Mouse (Mus musculus) myocyte (in vitro differentiated cells): ENCODE results near the gene Gpr176. TPM values are rescaled to one million over a fixed set of nuclear protein-coding genes. Genes with fewer than 3 reads are reported as not detected.

Experiments used
- H3K27me3 ChIP-seq: one replicate; pipeline ENCODE4 v1.6.1; 2011; ENCODE audit not compliant: control insufficient read depth, insufficient read depth, insufficient read length
- H3K36me3 ChIP-seq: one replicate; pipeline ENCODE4 v1.6.1; 2011; ENCODE audit not compliant: control insufficient read depth, insufficient read depth
- H3K4me2 ChIP-seq: one replicate; pipeline ENCODE4 v1.6.1; 2011; ENCODE audit warnings: low read depth, control low read depth
- H3K4me3 ChIP-seq: one replicate; pipeline ENCODE4 v1.5.1; 2011; ENCODE audit warnings: mild to moderate bottlenecking, control low read depth, moderate library complexity
- H3K79me2 ChIP-seq: one replicate; pipeline ENCODE4 v1.6.1; 2011; ENCODE audit not compliant: control insufficient read depth, insufficient read depth
- H3ac ChIP-seq: one replicate; pipeline ENCODE4 v1.6.1; 2011; ENCODE audit not compliant: control insufficient read depth, insufficient read length
- CEBPB ChIP-seq: IDR thresholded peaks from 2 replicates; pipeline ENCODE4 v1.6.1; 2011; ENCODE audit warnings: mild to moderate bottlenecking, moderate library complexity; ENCODE audit not compliant: poor library complexity, insufficient read depth, severe bottlenecking
- E2F4 ChIP-seq: IDR thresholded peaks from one replicate; pipeline ENCODE4 v1.6.1; 2011; ENCODE audit warnings: mild to moderate bottlenecking, control low read depth, moderate library complexity; ENCODE audit not compliant: insufficient read depth
- MAX ChIP-seq: IDR thresholded peaks from one replicate; pipeline ENCODE4 v1.6.1; 2011; ENCODE audit warnings: low read depth, mild to moderate bottlenecking, control low read depth
- MYOD1 ChIP-seq, 3 experiments: IDR thresholded peaks; one replicate each; pipeline ENCODE4 v1.6.1; 2011; ENCODE audit warnings: control low read depth in 2 of 3, low read depth in 2 of 3, mild to moderate bottlenecking in 2 of 3, moderate library complexity in 1 of 3; ENCODE audit not compliant: insufficient read length in 2 of 3, control insufficient read depth in 1 of 3
- MYOG ChIP-seq, 3 experiments: IDR thresholded peaks; one replicate each; pipeline ENCODE4 v1.6.1; 2011; ENCODE audit warnings: control low read depth in 2 of 3, low read depth in 2 of 3, mild to moderate bottlenecking in 2 of 3; ENCODE audit not compliant: insufficient read length in 2 of 3, control insufficient read depth in 1 of 3, insufficient read depth in 1 of 3
- POLR2A ChIP-seq: IDR thresholded peaks from one replicate; pipeline ENCODE4 v1.6.1; 2011; ENCODE audit warnings: low read depth, mild to moderate bottlenecking, control low read depth, moderate library complexity; ENCODE audit not compliant: insufficient read length
- POLR2AphosphoS2 ChIP-seq: IDR thresholded peaks from one replicate; pipeline ENCODE4 v1.6.1; 2011; ENCODE audit warnings: low read depth, control low read depth; ENCODE audit not compliant: insufficient read length
- REST ChIP-seq: IDR thresholded peaks from one replicate; pipeline ENCODE4 v1.6.1; 2011; ENCODE audit warnings: mild to moderate bottlenecking, control low read depth, moderate library complexity; ENCODE audit not compliant: insufficient read depth, insufficient read length
- SRF ChIP-seq: IDR thresholded peaks from one replicate; pipeline ENCODE4 v1.6.1; 2011; ENCODE audit warnings: low read depth; ENCODE audit not compliant: control insufficient read depth, insufficient read length
- TCF12 ChIP-seq: IDR thresholded peaks from one replicate; pipeline ENCODE4 v1.6.1; 2011; ENCODE audit warnings: mild to moderate bottlenecking, control low read depth; ENCODE audit not compliant: poor library complexity, insufficient read depth, severe bottlenecking
- TCF3 ChIP-seq: IDR thresholded peaks from one replicate; pipeline ENCODE4 v1.6.1; 2011; ENCODE audit warnings: low read depth, control low read depth; ENCODE audit not compliant: insufficient read length
- USF1 ChIP-seq: IDR thresholded peaks from one replicate; pipeline ENCODE4 v1.6.1; 2011; ENCODE audit warnings: low read depth, mild to moderate bottlenecking, control low read depth, moderate library complexity
- polyA plus RNA-seq: library from polyadenylated mRNA; unstranded; fragments of >200 nt; fragmentation: generic; extraction: Trizol; gene quantifications from one replicate; pipeline ENCODE4 v1.2.1, GENCODE M21; 2012; ENCODE audit warnings: missing spikeins

Gene Gpr176
- polyA plus RNA-seq, 1 experiment: 1.5 TPM

DNA sequence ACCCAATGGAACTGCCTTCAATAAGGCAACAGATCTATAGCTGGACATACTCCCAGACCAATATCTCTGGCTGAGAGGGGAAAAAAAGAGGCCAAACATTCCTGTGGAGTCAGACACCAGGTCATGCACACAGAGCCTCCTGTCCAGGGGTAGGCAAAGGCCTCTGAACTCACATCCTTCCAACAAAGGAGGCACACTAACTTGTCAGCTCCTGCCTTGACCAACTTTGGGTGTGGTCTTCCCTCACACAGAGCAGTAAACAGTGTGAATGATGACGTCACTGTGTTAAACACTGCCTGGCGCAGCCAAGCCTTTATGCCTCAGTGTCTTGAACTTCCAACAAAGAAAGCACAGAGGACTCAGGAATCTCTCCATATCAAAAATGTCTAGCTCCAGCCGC is 29.3 kb downstream of the Gpr176 start:
- Histone ChIP-seq H3K27me3 (no peaks in the 10 kb centered on the region), H3K4me3 (no peak overlapping the region), H3K4me2 (no peak overlapping the region), H3K79me2 (no peaks in the 10 kb centered on the region), H3ac (no peak overlapping the region), H3K36me3 (no peaks in the 10 kb centered on the region)
- no peak for TF ChIP-seq REST
- no peak for TF ChIP-seq E2F4
- TF ChIP-seq SRF: no peak
- no peak for TF ChIP-seq TCF3
- TF ChIP-seq MAX: no peak
- TF ChIP-seq USF1: no peak
- TF ChIP-seq CEBPB: no peak
- no peak for TF ChIP-seq POLR2A
- TF ChIP-seq MYOD1 (IDR thresholded peaks at IDR 0.05; ENCODE audit: control insufficient read depth in 1 of 3, insufficient read length in 2 of 3, low read depth in 2 of 3): no peak
- no peak for TF ChIP-seq TCF12
- TF ChIP-seq MYOG (IDR thresholded peaks at IDR 0.05; ENCODE audit: control insufficient read depth in 1 of 3, insufficient read depth in 1 of 3, insufficient read length in 2 of 3, low read depth in 2 of 3): no peak
- TF ChIP-seq POLR2AphosphoS2: no peak

- Histone ChIP-seq H3ac (no peak overlapping the region), H3K4me3 (no peak overlapping the region), H3K4me2 (no peak overlapping the region), H3K79me2 (no peaks in the 10 kb centered on the region), H3K36me3 (no peaks in the 10 kb centered on the region), H3K27me3 (no peaks in the 10 kb centered on the region)
- no peak for TF ChIP-seq SRF
- TF ChIP-seq CEBPB: no peak
- no peak for TF ChIP-seq POLR2A
- no peak for TF ChIP-seq E2F4
- no peak for TF ChIP-seq MYOG (IDR thresholded peaks at IDR 0.05; ENCODE audit: control insufficient read depth in 1 of 3, insufficient read depth in 1 of 3, insufficient read length in 2 of 3, low read depth in 2 of 3)
- no peak for TF ChIP-seq POLR2AphosphoS2
- no peak for TF ChIP-seq TCF3
- TF ChIP-seq TCF12: no peak
- no peak for TF ChIP-seq MAX
- no peak for TF ChIP-seq REST
- no peak for TF ChIP-seq USF1
- no peak for TF ChIP-seq MYOD1 (IDR thresholded peaks at IDR 0.05; ENCODE audit: control insufficient read depth in 1 of 3, insufficient read length in 2 of 3, low read depth in 2 of 3)
Observed at GRCm38 (mm10) chr2:118341295-118341694, 31.9 kb downstream of the Gpr176 start.

GRCm38 (mm10) chr2:118336084-118336483 is 37.1 kb downstream of the Gpr176 start:
- H3ac ChIP-seq: no peak overlapping the region
- H3K27me3 ChIP-seq: no peaks in the 10 kb centered on the region
- H3K4me2 ChIP-seq: no peak overlapping the region
- no peak overlapping the region for H3K4me3 ChIP-seq
- no peaks in the 10 kb centered on the region for H3K79me2 ChIP-seq
- H3K36me3 ChIP-seq: no peaks in the 10 kb centered on the region
- TF ChIP-seq POLR2A: no peak
- no peak for TF ChIP-seq MYOD1 (IDR thresholded peaks at IDR 0.05; ENCODE audit: control insufficient read depth in 1 of 3, insufficient read length in 2 of 3, low read depth in 2 of 3)
- TF ChIP-seq SRF: no peak

DNA sequence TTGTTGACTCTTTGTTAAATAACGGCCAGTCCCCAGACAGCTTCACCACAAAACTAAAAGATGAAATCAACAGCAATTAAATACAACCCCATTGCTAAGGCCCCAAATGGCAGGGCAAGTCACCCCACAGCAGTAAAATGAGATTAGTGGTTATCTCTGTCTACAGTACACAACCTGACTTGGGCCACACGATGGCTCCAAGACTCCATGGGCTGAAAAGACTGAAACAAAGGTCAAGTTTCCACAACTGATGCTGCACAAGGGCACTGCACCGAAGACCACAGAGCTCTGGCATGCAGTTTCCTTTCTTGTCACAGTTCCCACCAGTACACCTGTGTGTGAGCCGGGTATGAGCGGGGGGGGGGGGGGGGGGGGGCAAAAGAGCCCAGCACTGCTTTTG is 50.6 kb downstream of the Gpr176 start:
- Histone ChIP-seq H3K36me3 (no peaks in the 10 kb centered on the region), H3K4me2 (no peak overlapping the region), H3ac (no peak overlapping the region), H3K27me3 (no peaks in the 10 kb centered on the region), H3K4me3 (no peak overlapping the region), H3K79me2 (no peaks in the 10 kb centered on the region)
- TF ChIP-seq POLR2A (no peak), SRF (no peak), REST (no peak), MYOD1 (IDR thresholded peaks at IDR 0.05; ENCODE audit: control insufficient read depth in 1 of 3, insufficient read length in 2 of 3, low read depth in 2 of 3) (no peak), USF1 (no peak), MAX (no peak), MYOG (IDR thresholded peaks at IDR 0.05; ENCODE audit: control insufficient read depth in 1 of 3, insufficient read depth in 1 of 3, insufficient read length in 2 of 3, low read depth in 2 of 3) (no peak), CEBPB (no peak), E2F4 (no peak), TCF3 (no peak), TCF12 (no peak)

DNA sequence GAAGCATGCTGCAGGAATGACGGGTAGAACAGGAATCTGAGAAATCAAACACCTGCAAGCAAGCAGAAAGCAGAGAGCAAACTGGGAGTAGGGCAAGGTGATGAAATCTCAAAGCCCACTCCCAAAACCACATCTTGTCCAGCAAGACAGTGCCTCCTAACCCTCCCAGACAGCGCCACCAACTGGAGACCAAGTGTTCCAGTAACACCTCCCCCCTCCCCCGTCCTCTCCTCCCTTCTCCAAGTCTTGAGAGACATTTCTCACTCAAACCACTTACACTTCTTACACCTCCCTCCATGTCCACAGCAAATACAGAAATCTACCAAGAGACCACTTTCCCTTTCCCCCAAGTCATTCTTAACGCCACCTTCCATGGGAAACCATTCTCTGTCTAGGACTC is 51.4 kb downstream of the Gpr176 start:
- Histone ChIP-seq H3K36me3 (no peaks in the 10 kb centered on the region), H3K4me2 (no peak overlapping the region), H3K27me3 (no peaks in the 10 kb centered on the region), H3K4me3 (no peak overlapping the region), H3K79me2 (no peaks in the 10 kb centered on the region), H3ac (no peak overlapping the region)
- TF ChIP-seq TCF3 (no peak), POLR2A (no peak), USF1 (no peak), REST (no peak), POLR2AphosphoS2 (no peak), SRF (no peak), TCF12 (no peak), CEBPB (no peak), MAX (no peak)
